Mouse (Mus musculus) lung, adult 2 months (tissue): ENCODE measurements at regions not wholly inside any gene's neighbourhood (a gene's known extent, or its start where the extent isn't known, plus 50 kb on each side); places are given as distances from the start of the nearest gene placed in this dataset.

Experiments used
- DNase-seq: peaks from one replicate; pipeline ENCODE4 v3.0.0; 2022
- H3K4me1 ChIP-seq: fragments of 200-500 bp; 2 replicates; pipeline ENCODE4 v1.6.1; 2011; ENCODE audit warnings: low read length; ENCODE audit not compliant: control insufficient read depth, insufficient read depth
- H3K4me3 ChIP-seq: fragments of 200-500 bp; replicated peaks from 2 replicates; pipeline ENCODE3; 2011; ENCODE audit warnings: low read depth, mild to moderate bottlenecking, control low read depth, low read length; ENCODE audit errors: extremely low read depth
- CTCF ChIP-seq: fragments of 200-500 bp; IDR thresholded peaks from 2 replicates; pipeline ENCODE4 v1.5.1; 2011; ENCODE audit warnings: mild to moderate bottlenecking, low read length, control low read depth; ENCODE audit not compliant: insufficient read depth
- POLR2A ChIP-seq: fragments of 200-500 bp; IDR thresholded peaks from 2 replicates; pipeline ENCODE4 v1.6.1; 2011; ENCODE audit warnings: low read depth, mild to moderate bottlenecking, control low read depth, low read length, borderline replicate concordance; ENCODE audit errors: extremely low read depth
- WGBS: fragments of 180-500 bp; shearing (Covaris S2); methylation state at CpG from one replicate; pipeline ENCODE4 v1.1.7; 2018; 5-methylcytosine and 5-hydroxymethylcytosine counted together

GRCm38 (mm10) chr13:82849037-82849436, 654.8 kb upstream of the Mef2c start:
- no peak for DNase-seq
- Histone ChIP-seq H3K4me3 (no peak overlapping the region), H3K4me1 (no peaks in the 10 kb centered on the region)
- TF ChIP-seq CTCF, result no peak
- TF ChIP-seq POLR2A, result no peak
- 53% methylated on average over 3 of the region's 3 CpGs for WGBS

- no peak for TF ChIP-seq POLR2A
- TF ChIP-seq CTCF, result no peak
- no peaks in the 10 kb centered on the region for H3K4me1 ChIP-seq
- H3K4me3 ChIP-seq, result no peak overlapping the region
- DNase-seq, result no peak
Measured at GRCm38 (mm10) chr13:82869869-82870268, 634.0 kb upstream of the Mef2c start.

GRCm38 (mm10) chr13:82874091-82874490, 629.7 kb upstream of the Mef2c start:
- no peaks in the 10 kb centered on the region for H3K4me1 ChIP-seq
- WGBS, result 90% methylated on average over 1 of the region's 1 CpGs
- H3K4me3 ChIP-seq, result no peak overlapping the region
- TF ChIP-seq CTCF (no peak), POLR2A (no peak)
- DNase-seq, result no peak

GRCm38 (mm10) chr13:82883368-82883767, 620.5 kb upstream of the Mef2c start:
- no peak for DNase-seq

GRCm38 (mm10) chr13:82888755-82889154, 615.1 kb upstream of the Mef2c start:
- 72% methylated on average over 1 of the region's 1 CpGs for WGBS
- Histone ChIP-seq H3K4me1 (no peaks in the 10 kb centered on the region), H3K4me3 (no peak overlapping the region)
- no peak for DNase-seq
- no peak for TF ChIP-seq POLR2A
- TF ChIP-seq CTCF, result no peak

More at GRCm38 (mm10) chr13:82883368-82883767, 620.5 kb upstream of the Mef2c start:
- Histone ChIP-seq H3K4me1 (no peaks in the 10 kb centered on the region), H3K4me3 (no peak overlapping the region)
- TF ChIP-seq CTCF, result no peak

GRCm38 (mm10) chr13:82892731-82893130, 611.1 kb upstream of the Mef2c start:
- no peaks in the 10 kb centered on the region for H3K4me1 ChIP-seq
- no peak for TF ChIP-seq CTCF
- no peak for TF ChIP-seq POLR2A
- H3K4me3 ChIP-seq, result no peak overlapping the region
- no peak for DNase-seq
- WGBS, result 59% methylated on average over 2 of the region's 2 CpGs

GRCm38 (mm10) chr13:82899686-82900085, 604.1 kb upstream of the Mef2c start:
- 38% methylated on average over 4 of the region's 4 CpGs for WGBS
- no peak overlapping the region for H3K4me3 ChIP-seq
- no peak for DNase-seq
- no peaks in the 10 kb centered on the region for H3K4me1 ChIP-seq
- no peak for TF ChIP-seq POLR2A
- TF ChIP-seq CTCF, result no peak

- 49% methylated on average over 4 of the region's 4 CpGs for WGBS
Measured at GRCm38 (mm10) chr13:82902160-82902559, 601.7 kb upstream of the Mef2c start.

GRCm38 (mm10) chr13:82903637-82904036, 600.2 kb upstream of the Mef2c start:
- DNase-seq, result no peak
- no peak for TF ChIP-seq CTCF
- TF ChIP-seq POLR2A, result no peak
- Histone ChIP-seq H3K4me3 (no peak overlapping the region), H3K4me1 (no peaks in the 10 kb centered on the region)

More at GRCm38 (mm10) chr13:82902160-82902559, 601.7 kb upstream of the Mef2c start:
- DNase-seq, result no peak
- TF ChIP-seq CTCF (no peak), POLR2A (no peak)
- Histone ChIP-seq H3K4me3 (no peak overlapping the region), H3K4me1 (no peaks in the 10 kb centered on the region)

GRCm38 (mm10) chr13:82907689-82908088, 596.1 kb upstream of the Mef2c start:
- TF ChIP-seq CTCF, result no peak
- TF ChIP-seq POLR2A, result no peak
- no peaks in the 10 kb centered on the region for H3K4me1 ChIP-seq
- no peak overlapping the region for H3K4me3 ChIP-seq
- no peak for DNase-seq
- WGBS, result 90% methylated on average over 4 of the region's 4 CpGs

GRCm38 (mm10) chr13:82909151-82909550, 594.7 kb upstream of the Mef2c start:
- no peak for DNase-seq
- no peak overlapping the region for H3K4me3 ChIP-seq
- WGBS, result 86% methylated on average over 4 of the region's 4 CpGs
- TF ChIP-seq POLR2A (no peak), CTCF (no peak)
- H3K4me1 ChIP-seq, result no peaks in the 10 kb centered on the region
